Mouse (Mus musculus) forebrain, embryonic 16.5 days (tissue): ENCODE data around the gene Luzp1. TPM values are rescaled to one million over a fixed set of nuclear protein-coding genes. Genes with fewer than 3 reads are reported as not detected.

Experiments used
- ATAC-seq: fragments of 200-750 bp; cut with Nextera tagmentation; 2 replicates; pipeline ENCODE4 v1.8.0; 2017; ENCODE audit warnings: mild to moderate bottlenecking, moderate library complexity
- H3K27ac ChIP-seq: fragments of 300-500 bp; sonication (generic); 2 replicates; pipeline ENCODE4 v1.5.1; 2014; ENCODE audit warnings: low read length, control low read depth
- H3K27me3 ChIP-seq: fragments of 300-500 bp; sonication (generic); replicated peaks from 2 replicates; pipeline ENCODE4 v1.6.1; 2014; ENCODE audit warnings: low read length; ENCODE audit not compliant: control insufficient read depth, insufficient read depth
- H3K36me3 ChIP-seq: fragments of 300-500 bp; sonication (generic); 2 replicates; pipeline ENCODE4 v1.6.1; 2014; ENCODE audit not compliant: control insufficient read depth, insufficient read depth
- H3K4me1 ChIP-seq: fragments of 300-500 bp; sonication (generic); replicated peaks from 2 replicates; pipeline ENCODE4 v1.6.1; 2014; ENCODE audit warnings: low read length; ENCODE audit not compliant: control insufficient read depth, insufficient read depth
- H3K4me2 ChIP-seq: fragments of 300-500 bp; sonication (generic); 2 replicates; pipeline ENCODE4 v1.6.1; 2014; ENCODE audit warnings: mild to moderate bottlenecking, low read length, control low read depth
- H3K4me3 ChIP-seq: fragments of 300-500 bp; sonication (generic); replicated peaks from 2 replicates; pipeline ENCODE4 v1.5.1; 2014; ENCODE audit warnings: mild to moderate bottlenecking, low read length, control low read depth
- H3K9ac ChIP-seq: fragments of 300-500 bp; sonication (generic); replicated peaks from 2 replicates; pipeline ENCODE4 v1.6.1; 2014; ENCODE audit warnings: low read depth, low read length, control low read depth
- H3K9me3 ChIP-seq: fragments of 300-500 bp; sonication (generic); 2 replicates; pipeline ENCODE4 v1.6.1; 2016; ENCODE audit warnings: low read length; ENCODE audit not compliant: control insufficient read depth
- WGBS: fragments of 180-500 bp; shearing (Covaris S2); extraction: QIAGEN DNeasy Blood & Tissue Kit; methylation state at CpG from one replicate; pipeline ENCODE4 v1.1.7; 2014; 5-methylcytosine and 5-hydroxymethylcytosine counted together
- polyA plus RNA-seq: library from polyadenylated mRNA; unstranded; fragments of >200 nt; fragmentation: Nextera tagmentation; extraction: Ambion mirVana; gene quantifications from 2 replicates; pipeline ENCODE4 v1.2.1, GENCODE M21; 2015

The Luzp1 gene
- polyA plus RNA-seq, 1 experiment from 2014 or later, result 51.5 TPM

DNA sequence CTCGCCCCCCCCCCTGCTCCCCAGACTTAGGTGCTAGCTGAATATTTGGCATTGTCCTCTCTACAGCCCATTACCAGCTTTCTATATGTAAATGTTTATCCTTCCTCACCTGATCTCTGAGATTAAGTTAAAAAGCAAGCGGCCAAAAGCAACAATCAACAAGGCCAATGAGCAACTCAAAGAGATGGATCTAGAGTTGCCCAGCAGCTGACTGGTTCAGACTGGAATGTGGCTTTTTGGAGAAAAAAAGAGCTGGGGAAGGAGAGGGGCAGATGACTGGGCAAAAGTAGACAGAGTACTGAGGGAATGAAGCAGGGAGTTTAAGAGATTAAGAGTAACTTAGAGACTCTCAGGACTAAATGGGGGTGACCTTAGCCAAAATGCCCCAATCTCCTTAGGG is 124.4 kb downstream of the Luzp1 start:
- Histone ChIP-seq H3K9ac (no peak overlapping the region), H3K4me1 (peaks cover 20% of the 10 kb centered on the region), H3K4me3 (no peak overlapping the region), H3K4me2 (no peak overlapping the region), H3K27ac (no peak overlapping the region), H3K9me3 (no peaks in the 10 kb centered on the region), H3K36me3 (0 out of 2 replicates have a peak, but pooled peaks cover 3% of the 10 kb centered on the region), H3K27me3 (no peaks in the 10 kb centered on the region)
- 92% methylated on average over 2 of the region's 2 CpGs for WGBS
- ATAC-seq, result no peak

- H3K4me1 ChIP-seq, result peaks cover 22% of the 10 kb centered on the region
- 0 out of 2 replicates have a peak, but pooled peaks cover 3% of the 10 kb centered on the region for H3K36me3 ChIP-seq
Observed at GRCm38 (mm10) chr4:136595221-136595620, 125.7 kb downstream of the Luzp1 start.

GRCm38 (mm10) chr4:136598268-136598876 is 128.8 kb downstream of the Luzp1 start:
- no peak for ATAC-seq

More at GRCm38 (mm10) chr4:136595221-136595620, 125.7 kb downstream of the Luzp1 start:
- 86% methylated on average over 6 of the region's 6 CpGs for WGBS
- Histone ChIP-seq H3K4me3 (no peak overlapping the region), H3K4me2 (no peak overlapping the region), H3K27ac (no peak overlapping the region), H3K9me3 (no peaks in the 10 kb centered on the region), H3K27me3 (no peaks in the 10 kb centered on the region), H3K9ac (no peak overlapping the region)
- ATAC-seq, result no peak

GRCm38 (mm10) chr4:136599869-136600268 is 130.3 kb downstream of the Luzp1 start:
- Histone ChIP-seq H3K4me2 (no peak overlapping the region; the same call in 1 of the 2 replicates), H3K9ac (no peak overlapping the region), H3K4me1 (peaks cover 22% of the 10 kb centered on the region), H3K27ac (no peak overlapping the region), H3K27me3 (no peaks in the 10 kb centered on the region), H3K36me3 (no peaks in the 10 kb centered on the region), H3K9me3 (no peaks in the 10 kb centered on the region), H3K4me3 (no peak overlapping the region)
- WGBS, result 87% methylated on average over 3 of the region's 3 CpGs
- no peak for ATAC-seq

More at GRCm38 (mm10) chr4:136598268-136598876, 128.8 kb downstream of the Luzp1 start:
- Histone ChIP-seq H3K9ac (no peak overlapping the region), H3K4me2 (no peak overlapping the region), H3K27me3 (no peaks in the 10 kb centered on the region), H3K9me3 (no peaks in the 10 kb centered on the region), H3K4me3 (no peak overlapping the region), H3K4me1 (peaks cover 32% of the 10 kb centered on the region), H3K27ac (no peak overlapping the region), H3K36me3 (no peaks in the 10 kb centered on the region)
- WGBS, result 91% methylated on average over 7 of the region's 7 CpGs

GRCm38 (mm10) chr4:136600536-136600935 is 131.0 kb downstream of the Luzp1 start:
- ATAC-seq, result no peak
- Histone ChIP-seq H3K4me2 (peak overlapping the region; percentile 63), H3K36me3 (no peaks in the 10 kb centered on the region), H3K27ac (no peak overlapping the region), H3K4me1 (peaks cover 22% of the 10 kb centered on the region), H3K4me3 (peak overlapping the region; percentile 94), H3K9ac (no peak overlapping the region), H3K27me3 (no peaks in the 10 kb centered on the region), H3K9me3 (no peaks in the 10 kb centered on the region)
- 82% methylated on average over 2 of the region's 2 CpGs for WGBS

GRCm38 (mm10) chr4:136601476-136601875 is 131.9 kb downstream of the Luzp1 start:
- H3K27ac ChIP-seq, result peak overlapping the region; percentile 96
- WGBS, result under 1% methylated on average over 13 of the region's 13 CpGs
- H3K4me1 ChIP-seq, result peaks cover 22% of the 10 kb centered on the region
- H3K27me3 ChIP-seq, result no peaks in the 10 kb centered on the region
- no peaks in the 10 kb centered on the region for H3K36me3 ChIP-seq
- ATAC-seq, result peak; percentile 51
- H3K4me3 ChIP-seq, result peak overlapping the region; percentile 94
- H3K9ac ChIP-seq, result peak overlapping the region; percentile 99
- peak overlapping the region; percentile 63 for H3K4me2 ChIP-seq
- no peaks in the 10 kb centered on the region for H3K9me3 ChIP-seq

- peaks cover 22% of the 10 kb centered on the region for H3K4me1 ChIP-seq
- no peaks in the 10 kb centered on the region for H3K9me3 ChIP-seq
- peak overlapping the region; percentile 96 for H3K27ac ChIP-seq
- H3K36me3 ChIP-seq, result no peaks in the 10 kb centered on the region
- peak overlapping the region; percentile 63 for H3K4me2 ChIP-seq
- no peaks in the 10 kb centered on the region for H3K27me3 ChIP-seq
- WGBS, result under 1% methylated on average over 59 of the region's 68 CpGs
- H3K4me3 ChIP-seq, result peak overlapping the region; percentile 94
- H3K9ac ChIP-seq, result peak overlapping the region; percentile 99
- ATAC-seq, result peak; percentile 65
Observed at GRCm38 (mm10) chr4:136602018-136602554, 132.5 kb downstream of the Luzp1 start.

DNA sequence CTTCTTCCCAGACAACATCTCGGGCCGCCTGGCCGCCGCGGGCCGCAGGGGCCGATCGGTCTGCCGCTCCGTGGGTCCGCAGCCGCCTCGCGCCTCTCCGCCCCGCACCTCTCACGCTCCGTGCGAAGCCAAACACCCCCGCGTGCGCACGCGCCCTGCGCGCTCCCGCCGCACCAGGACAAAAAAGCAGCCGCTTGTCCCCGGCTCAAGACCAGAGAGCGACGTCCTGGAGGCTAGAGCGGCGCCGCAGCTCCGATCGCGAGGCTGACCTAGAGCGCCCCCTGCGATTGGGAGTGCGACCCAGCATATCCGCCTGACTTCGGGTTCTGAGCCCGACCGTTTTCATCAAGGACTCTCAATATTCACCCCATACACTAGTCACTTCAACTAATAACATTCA is 133.0 kb downstream of the Luzp1 start, which contains the start of gene Kdm1a:
Gene Kdm1a (minus strand): TSS at position 156 of the 400 bp plus-strand sequence.
- H3K27ac ChIP-seq, result peak within 1 kb of the TSS; percentile 96
- H3K4me3 ChIP-seq, result peak within 1 kb of the TSS; percentile 94
- H3K9ac ChIP-seq, result peak within 1 kb of the TSS; percentile 99
- ATAC-seq, result peak; percentile 90
- under 1% methylated on average over 45 of the region's 45 CpGs for WGBS
- H3K36me3 ChIP-seq, result no peaks in the 10 kb centered on the region
- H3K4me2 ChIP-seq, result peak within 1 kb of the TSS; percentile 63
- no peaks in the 10 kb centered on the region for H3K27me3 ChIP-seq
- peaks cover 20% of the 10 kb centered on the region for H3K4me1 ChIP-seq
- H3K9me3 ChIP-seq, result no peaks in the 10 kb centered on the region
